In genomic region chr19:17344881-17345280, GRCm38 (mm10) we compare ENCODE assay signal across 8 mouse cellular contexts.
"Had no signal": no experiment of that assay in that cellular context is flagged by ENCODE, and none has a peak within 500 bp of the region (broad histone marks: within the 10 kb centered on the region; RNA-seq: fewer than 3 reads in every experiment).

No protein-coding gene starts in this region.

- ATAC-seq: intestine, embryonic 15.5 days had no signal

- DNase-seq: kidney, adult 18-20 months; kidney, postnatal 14 days; layer of hippocampus, postnatal 36 days; lung, postnatal 4 days; midbrain, embryonic 14.5 days; right cerebral cortex, postnatal 25 days; thymus, postnatal 36 days had no signal
